Mouse (Mus musculus) embryonic facial prominence, embryonic 13.5 days (tissue): ENCODE measurements around the gene Rnf220. TPM values are rescaled to one million over a fixed set of nuclear protein-coding genes. Genes with fewer than 3 reads are reported as not detected.

Experiments
- ATAC-seq: fragments of 200-750 bp; cut with Nextera tagmentation; 2 replicates; pipeline ENCODE4 v1.8.0; 2017; ENCODE audit warnings: low read depth; ENCODE audit not compliant: insufficient number of reproducible peaks, insufficient read depth, low FRiP score, low TSS enrichment
- H3K27ac ChIP-seq: fragments of 300-500 bp; sonication (generic); 2 replicates; pipeline ENCODE4 v1.5.1; 2015; ENCODE audit warnings: moderate library complexity, mild to moderate bottlenecking, inconsistent platforms
- H3K27me3 ChIP-seq: fragments of 300-500 bp; sonication (generic); 2 replicates; pipeline ENCODE4 v1.6.1; 2015; ENCODE audit warnings: mild to moderate bottlenecking, inconsistent platforms
- H3K36me3 ChIP-seq: fragments of 300-500 bp; sonication (generic); 2 replicates; pipeline ENCODE4 v1.6.1; 2015; ENCODE audit warnings: mild to moderate bottlenecking, inconsistent platforms
- H3K4me1 ChIP-seq: fragments of 300-500 bp; sonication (generic); 2 replicates; pipeline ENCODE4 v1.6.1; 2015; ENCODE audit warnings: inconsistent platforms
- H3K4me2 ChIP-seq: fragments of 300-500 bp; sonication (generic); 2 replicates; pipeline ENCODE4 v1.6.1; 2015; ENCODE audit warnings: moderate library complexity, mild to moderate bottlenecking, inconsistent platforms
- H3K4me3 ChIP-seq: fragments of 300-500 bp; sonication (generic); 2 replicates; pipeline ENCODE4 v1.5.1; 2015; ENCODE audit warnings: mild to moderate bottlenecking, inconsistent platforms
- H3K9ac ChIP-seq: fragments of 300-500 bp; sonication (generic); 2 replicates; pipeline ENCODE4 v1.6.1; 2015; ENCODE audit warnings: mild to moderate bottlenecking, inconsistent platforms
- H3K9me3 ChIP-seq: fragments of 300-500 bp; sonication (generic); 2 replicates; pipeline ENCODE4 v1.6.1; 2016; ENCODE audit warnings: inconsistent platforms
- WGBS: fragments of 180-500 bp; shearing (Covaris S2); methylation state at CpG from one replicate; pipeline ENCODE4 v1.1.7; 2015; ENCODE audit warnings: mixed read lengths; 5-methylcytosine and 5-hydroxymethylcytosine counted together
- polyA plus RNA-seq: library from polyadenylated mRNA; unstranded; fragments of >200 nt; fragmentation: Nextera tagmentation; extraction: Ambion mirVana; gene quantifications from 2 replicates; pipeline ENCODE4 v1.2.1, GENCODE M21; 2015

The Rnf220 gene
- polyA plus RNA-seq, 1 experiment from 2014 or later: 89.9 TPM

- peaks cover 23% of the 10 kb centered on the region for H3K4me1 ChIP-seq
- 5% methylated on average over 9 of the region's 9 CpGs for WGBS
- no peak overlapping the region for H3K4me3 ChIP-seq
- H3K9me3 ChIP-seq: no peaks in the 10 kb centered on the region
- ATAC-seq: no peak
- no peak overlapping the region for H3K9ac ChIP-seq
- H3K27ac ChIP-seq: no peak overlapping the region
- peaks cover 38% of the 10 kb centered on the region for H3K27me3 ChIP-seq
- H3K36me3 ChIP-seq: no peaks in the 10 kb centered on the region
- H3K4me2 ChIP-seq: peak overlapping the region; percentile 37
These were observed 104.9 kb downstream of the Rnf220 start for GRCm38 (mm10) chr4:117391966-117392365.

DNA sequence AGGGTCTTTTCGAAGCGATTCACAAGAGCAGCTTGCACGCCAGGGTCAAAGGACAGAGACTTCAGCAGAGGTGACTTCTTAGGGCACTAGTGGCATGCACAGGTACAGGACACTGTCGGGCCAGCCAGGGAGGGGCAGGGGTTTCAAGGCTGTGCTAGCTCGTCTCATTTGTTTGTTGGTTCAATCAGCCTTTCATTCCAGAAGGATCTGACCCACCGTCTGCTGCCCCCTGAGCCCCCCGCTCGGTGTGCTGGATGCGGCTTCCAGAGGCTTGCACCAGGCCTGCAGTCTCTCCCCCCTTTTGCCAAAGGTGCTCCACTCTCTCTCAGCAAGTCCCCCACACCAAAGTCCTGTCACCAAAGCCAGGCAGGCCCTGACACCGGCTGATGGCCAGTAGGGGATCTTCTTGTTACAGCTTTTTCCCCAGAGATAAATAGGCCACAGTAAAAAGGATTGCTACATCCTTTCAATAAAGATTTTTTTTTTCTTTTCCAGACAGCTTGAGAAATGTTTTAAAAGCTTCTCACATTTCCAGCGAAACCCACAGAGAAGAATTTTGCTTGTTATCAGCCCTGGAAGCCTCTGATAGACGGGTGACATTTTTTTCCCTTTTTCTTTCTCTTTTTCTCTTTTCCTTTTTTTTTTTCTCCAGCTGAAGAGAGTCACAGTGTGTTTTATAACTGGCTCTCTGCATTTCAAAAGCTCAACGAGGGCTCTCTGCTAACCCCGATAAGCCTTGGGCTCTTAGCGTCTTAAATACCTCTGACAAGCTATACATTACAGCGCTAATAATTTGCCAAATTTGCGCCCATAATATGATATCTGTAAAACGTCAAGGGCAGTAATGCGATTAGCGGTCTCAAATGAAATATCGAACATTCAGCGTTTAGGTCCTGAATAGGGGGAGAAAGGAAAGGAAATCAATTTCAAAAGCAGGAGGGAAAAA lies 105.7 kb downstream of the Rnf220 start:
- 30% methylated on average over 22 of the region's 22 CpGs for whole genome bisulfite sequencing
- Histone ChIP-seq H3K27ac (no peak overlapping the region), H3K9me3 (no peaks in the 10 kb centered on the region), H3K4me2 (peak overlapping the region; percentile 37), H3K4me1 (peaks cover 23% of the 10 kb centered on the region), H3K9ac (no peak overlapping the region), H3K36me3 (no peaks in the 10 kb centered on the region), H3K4me3 (no peak overlapping the region), H3K27me3 (peaks cover 38% of the 10 kb centered on the region)
- no peak for ATAC-seq

- Histone ChIP-seq H3K4me1 (peaks cover 23% of the 10 kb centered on the region), H3K9ac (no peak overlapping the region), H3K36me3 (no peaks in the 10 kb centered on the region), H3K9me3 (no peaks in the 10 kb centered on the region), H3K27me3 (peaks cover 38% of the 10 kb centered on the region), H3K27ac (no peak overlapping the region), H3K4me3 (no peak overlapping the region), H3K4me2 (no peak overlapping the region)
- ATAC-seq: peak; percentile 64; the same call in 1 of the 2 replicates
- WGBS: 82% methylated on average over 14 of the region's 14 CpGs
These were observed 107.4 kb downstream of the Rnf220 start for GRCm38 (mm10) chr4:117389264-117390054.

DNA sequence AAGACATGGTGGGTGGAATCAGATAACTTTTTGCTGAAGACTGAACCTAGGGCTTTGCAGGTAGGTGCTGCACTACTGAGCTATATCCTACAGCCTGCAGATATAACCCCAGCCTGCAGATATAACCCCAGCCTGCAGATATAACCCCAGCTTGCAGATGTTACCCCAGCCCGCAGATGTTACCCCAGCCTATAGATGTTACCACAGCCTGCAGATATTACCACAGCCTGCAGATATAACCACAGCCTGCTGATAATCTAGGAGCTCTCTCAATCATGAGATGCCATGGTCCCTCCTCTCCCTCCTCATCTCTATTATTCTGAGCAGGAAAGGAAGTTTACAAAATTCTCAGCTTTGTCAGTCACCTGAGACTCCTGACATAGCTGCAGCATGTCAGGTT lies 111.6 kb downstream of the Rnf220 start:
- Histone ChIP-seq H3K27ac (no peak overlapping the region), H3K4me2 (no peak overlapping the region), H3K4me3 (no peak overlapping the region), H3K27me3 (peaks cover 8% of the 10 kb centered on the region; the same call in 1 of the 2 replicates), H3K9me3 (no peaks in the 10 kb centered on the region), H3K9ac (no peak overlapping the region), H3K36me3 (no peaks in the 10 kb centered on the region), H3K4me1 (no peaks in the 10 kb centered on the region)
- no peak for ATAC-seq
- WGBS: 68% methylated on average over 1 of the region's 1 CpGs

DNA sequence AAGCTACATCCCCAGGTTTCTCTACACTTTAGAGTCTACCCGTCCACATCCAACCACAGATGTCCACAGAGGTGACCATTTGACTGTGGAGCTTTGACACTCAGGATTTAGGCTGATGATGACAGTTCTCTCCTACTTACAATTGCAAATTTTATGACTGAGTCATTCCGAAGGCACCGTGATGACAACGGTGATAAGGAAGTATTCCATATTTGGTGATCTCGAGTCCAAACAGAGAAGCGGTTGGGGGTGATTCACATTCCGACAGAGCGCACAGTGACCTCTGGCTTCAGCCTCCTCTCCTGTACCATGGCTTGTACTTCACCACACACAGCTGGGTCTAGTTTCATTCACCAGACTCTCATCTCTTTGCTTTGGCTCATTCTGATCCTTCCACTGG lies 115.0 kb downstream of the Rnf220 start:
- Histone ChIP-seq H3K4me3 (no peak overlapping the region), H3K36me3 (no peaks in the 10 kb centered on the region), H3K4me1 (no peaks in the 10 kb centered on the region), H3K9me3 (no peaks in the 10 kb centered on the region), H3K4me2 (no peak overlapping the region), H3K27ac (no peak overlapping the region), H3K27me3 (no peaks in the 10 kb centered on the region), H3K9ac (no peak overlapping the region)
- no peak for ATAC-seq
- WGBS: 84% methylated on average over 8 of the region's 8 CpGs

GRCm38 (mm10) chr4:117380558-117380935 lies 116.3 kb downstream of the Rnf220 start:
- no peak overlapping the region for H3K4me3 ChIP-seq
- H3K4me2 ChIP-seq: no peak overlapping the region
- H3K9ac ChIP-seq: no peak overlapping the region
- 85% methylated on average over 5 of the region's 5 CpGs for whole genome bisulfite sequencing
- H3K4me1 ChIP-seq: peaks cover 4% of the 10 kb centered on the region
- no peaks in the 10 kb centered on the region for H3K9me3 ChIP-seq
- H3K36me3 ChIP-seq: no peaks in the 10 kb centered on the region
- no peak for ATAC-seq
- H3K27ac ChIP-seq: no peak overlapping the region
- no peaks in the 10 kb centered on the region for H3K27me3 ChIP-seq

DNA sequence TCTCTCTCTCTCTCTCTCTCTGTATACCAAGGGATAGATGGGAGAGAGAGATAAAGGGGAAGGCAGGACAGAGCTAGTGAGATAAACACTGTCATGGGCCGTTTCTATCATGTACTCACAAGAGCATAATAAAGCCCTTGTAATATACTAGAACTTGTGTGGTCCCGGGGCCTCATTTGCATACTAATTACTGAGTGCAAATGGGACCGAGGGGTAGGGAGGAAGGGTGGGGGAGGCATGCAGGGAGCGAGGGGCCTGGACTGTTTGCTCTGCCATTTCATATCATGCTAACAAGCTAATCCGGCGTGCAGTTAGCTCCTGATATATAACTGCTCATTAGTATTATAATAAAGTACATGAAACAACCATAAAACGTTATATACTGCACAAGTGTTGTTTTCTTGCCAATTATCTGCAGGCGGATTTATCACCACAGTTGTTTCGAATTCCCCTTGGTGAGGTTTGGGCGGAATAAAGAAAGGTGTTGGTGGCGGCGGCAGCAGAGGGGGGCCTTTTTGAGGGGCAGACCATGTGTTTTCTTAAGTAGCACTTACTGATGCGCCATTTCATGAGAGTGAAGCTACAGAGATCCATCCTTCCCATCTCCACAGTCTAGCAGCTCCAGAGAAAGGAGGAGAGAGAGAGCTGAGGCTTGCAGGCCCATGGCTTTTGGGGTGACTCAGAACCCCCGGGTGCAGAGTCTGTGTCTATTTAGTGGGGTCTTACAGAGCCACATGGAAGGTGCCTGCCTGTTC lies 116.9 kb downstream of the Rnf220 start:
- Histone ChIP-seq H3K36me3 (no peaks in the 10 kb centered on the region), H3K9ac (no peak overlapping the region), H3K4me3 (no peak overlapping the region), H3K4me2 (no peak overlapping the region), H3K4me1 (peaks cover 10% of the 10 kb centered on the region), H3K27me3 (no peaks in the 10 kb centered on the region), H3K9me3 (no peaks in the 10 kb centered on the region), H3K27ac (no peak overlapping the region)
- no peak for ATAC-seq
- 63% methylated on average over 14 of the region's 14 CpGs for WGBS

DNA sequence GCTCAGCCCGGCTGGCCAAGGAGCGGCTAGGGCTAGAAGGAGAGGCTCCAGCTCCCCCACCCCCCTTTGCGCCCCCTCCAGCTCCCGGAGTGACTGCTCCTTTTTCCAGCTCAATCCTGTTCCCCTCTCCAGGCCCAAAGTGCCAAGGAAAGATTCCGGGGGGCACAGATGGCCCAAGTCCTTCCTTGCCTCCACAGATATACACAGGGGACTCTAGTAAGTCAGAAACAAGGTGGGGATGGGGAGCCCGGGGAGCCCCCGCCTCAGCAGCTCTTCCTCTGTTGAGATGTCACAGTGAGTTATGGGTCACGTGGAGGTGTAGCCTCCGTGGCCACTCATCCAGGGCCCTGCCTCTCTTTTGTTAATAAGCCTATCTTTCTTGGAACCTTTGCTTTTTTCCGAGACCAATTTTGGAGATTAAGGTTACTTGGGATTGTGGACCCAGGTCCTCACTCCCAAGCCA lies 122.7 kb downstream of the Rnf220 start:
- H3K36me3 ChIP-seq: no peaks in the 10 kb centered on the region
- peaks cover 7% of the 10 kb centered on the region; the same call in 1 of the 2 replicates for H3K27me3 ChIP-seq
- peak overlapping the region; percentile 49; the same call in 1 of the 2 replicates for H3K9ac ChIP-seq
- no peaks in the 10 kb centered on the region for H3K9me3 ChIP-seq
- peaks cover 47% of the 10 kb centered on the region for H3K4me1 ChIP-seq
- peak overlapping the region; percentile 23 for H3K4me3 ChIP-seq
- peak overlapping the region; percentile 51 for H3K4me2 ChIP-seq
- no peak overlapping the region for H3K27ac ChIP-seq
- no peak; the same call in 1 of the 2 replicates for ATAC-seq
- WGBS: 16% methylated on average over 10 of the region's 10 CpGs

DNA sequence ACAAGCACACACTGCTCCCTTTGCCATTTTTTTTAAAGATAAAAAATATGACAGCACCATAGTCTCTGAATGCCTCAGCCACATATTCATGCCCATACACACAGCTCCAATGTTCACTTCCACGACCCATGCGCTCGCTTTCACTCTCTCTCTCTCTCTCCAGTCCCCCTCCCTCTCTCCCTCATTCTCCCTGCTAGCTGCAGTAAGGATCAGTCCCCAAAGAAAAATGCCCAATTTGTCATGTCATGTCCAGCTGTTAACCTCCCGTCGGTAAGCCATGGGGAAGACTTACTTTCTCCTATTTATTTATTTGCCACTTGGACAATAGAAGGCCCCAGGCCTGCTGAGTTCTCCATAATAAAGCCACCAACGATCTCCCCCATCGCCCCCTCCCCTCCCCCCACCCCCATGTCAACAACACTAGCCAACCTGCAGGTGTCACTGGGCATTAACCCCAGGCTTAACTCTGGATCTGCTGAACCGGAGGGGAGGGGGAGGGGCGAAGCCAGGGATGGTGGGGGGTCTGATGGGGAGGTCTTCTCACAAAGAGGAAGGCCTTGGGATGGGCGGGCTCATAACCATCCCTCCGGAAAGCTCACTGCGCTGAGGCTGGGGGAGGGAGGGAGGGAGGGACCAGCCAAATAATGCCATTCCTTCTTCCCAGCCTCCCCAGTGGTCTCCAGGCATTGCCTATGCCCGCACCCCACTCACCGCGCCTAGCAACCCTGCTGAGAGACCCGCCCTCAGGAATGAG lies 123.4 kb downstream of the Rnf220 start:
- H3K4me2 ChIP-seq: peak overlapping the region; percentile 51
- no peak overlapping the region for H3K27ac ChIP-seq
- H3K36me3 ChIP-seq: no peaks in the 10 kb centered on the region
- ATAC-seq: peak; percentile 70; the same call in 1 of the 2 replicates
- H3K9ac ChIP-seq: peak overlapping the region; percentile 49; the same call in 1 of the 2 replicates
- H3K4me1 ChIP-seq: peaks cover 47% of the 10 kb centered on the region
- no peaks in the 10 kb centered on the region for H3K9me3 ChIP-seq
- H3K4me3 ChIP-seq: peak overlapping the region; percentile 23
- H3K27me3 ChIP-seq: peaks cover 7% of the 10 kb centered on the region; the same call in 1 of the 2 replicates
- 10% methylated on average over 16 of the region's 16 CpGs for WGBS

GRCm38 (mm10) chr4:117371896-117372295 lies 125.0 kb downstream of the Rnf220 start:
- H3K9ac ChIP-seq: no peak overlapping the region
- H3K27ac ChIP-seq: no peak overlapping the region
- WGBS: 26% methylated on average over 2 of the region's 2 CpGs
- no peaks in the 10 kb centered on the region for H3K36me3 ChIP-seq
- no peak overlapping the region for H3K4me2 ChIP-seq
- no peak overlapping the region for H3K4me3 ChIP-seq
- peaks cover 12% of the 10 kb centered on the region; the same call in 1 of the 2 replicates for H3K27me3 ChIP-seq
- no peak for ATAC-seq
- no peaks in the 10 kb centered on the region for H3K9me3 ChIP-seq
- H3K4me1 ChIP-seq: peaks cover 47% of the 10 kb centered on the region
